Mouse (Mus musculus) bone marrow macrophage, adult 2 months (primary cell): ENCODE data around the gene Scoc.

Source experiments
- CTCF ChIP-seq: IDR thresholded peaks from 2 replicates; pipeline ENCODE4 v1.5.1; 2012; ENCODE audit warnings: low read depth, mild to moderate bottlenecking, low read length, moderate library complexity
- POLR2A ChIP-seq: IDR thresholded peaks from 2 replicates; pipeline ENCODE4 v1.6.1; 2012; ENCODE audit warnings: mild to moderate bottlenecking, low read depth, low read length, borderline replicate concordance

DNA sequence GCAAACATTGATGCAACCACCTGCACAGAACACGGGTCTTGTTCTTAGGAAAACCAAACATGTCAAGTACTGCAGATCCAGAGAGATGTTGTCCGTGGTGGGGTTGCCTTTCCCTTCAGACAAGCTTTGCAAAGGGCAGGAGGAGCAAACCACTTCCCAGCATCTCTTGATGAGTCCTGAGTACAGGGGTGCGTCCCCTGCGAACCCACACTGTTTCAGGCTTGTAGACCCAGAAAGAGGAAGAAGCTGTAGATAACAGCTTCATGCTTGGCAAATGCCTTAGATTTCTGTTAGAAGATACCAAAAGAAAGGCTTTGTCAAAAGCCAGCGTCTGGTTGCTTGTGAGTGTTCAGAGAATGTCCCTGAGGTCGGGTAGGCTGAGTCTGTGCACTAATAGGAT lies 40.2 kb downstream of the Scoc start:
- TF ChIP-seq CTCF: no peak
- TF ChIP-seq POLR2A: no peak
